Mouse (Mus musculus) midbrain, embryonic 15.5 days (tissue): ENCODE measurements at regions not wholly inside any gene's neighbourhood (a gene's known extent, or its start where the extent isn't known, plus 50 kb on each side); places are given as distances from the start of the nearest gene placed in this dataset.

Experiments
- ATAC-seq: fragments of 200-750 bp; cut with Nextera tagmentation; replicated peaks from 2 replicates; pipeline ENCODE4 v1.8.0; 2017; ENCODE audit warnings: moderate TSS enrichment
- H3K27ac ChIP-seq: fragments of 300-500 bp; sonication (generic); 2 replicates; pipeline ENCODE4 v1.5.1; 2015; ENCODE audit warnings: mild to moderate bottlenecking, inconsistent platforms
- H3K27me3 ChIP-seq: fragments of 300-500 bp; sonication (generic); replicated peaks from 2 replicates; pipeline ENCODE4 v1.6.1; 2015; ENCODE audit warnings: inconsistent platforms
- H3K36me3 ChIP-seq: fragments of 300-500 bp; sonication (generic); replicated peaks from 2 replicates; pipeline ENCODE4 v1.6.1; 2015; ENCODE audit warnings: inconsistent platforms
- H3K4me1 ChIP-seq: fragments of 300-500 bp; sonication (generic); 2 replicates; pipeline ENCODE4 v1.6.1; 2015; ENCODE audit warnings: inconsistent platforms
- H3K4me2 ChIP-seq: fragments of 300-500 bp; sonication (generic); 2 replicates; pipeline ENCODE4 v1.6.1; 2015; ENCODE audit warnings: inconsistent platforms, mild to moderate bottlenecking, moderate library complexity
- H3K4me3 ChIP-seq: fragments of 300-500 bp; sonication (generic); 2 replicates; pipeline ENCODE4 v1.5.1; 2015; ENCODE audit warnings: mild to moderate bottlenecking, inconsistent platforms
- H3K9ac ChIP-seq: fragments of 300-500 bp; sonication (generic); 2 replicates; pipeline ENCODE4 v1.6.1; 2015; ENCODE audit warnings: mild to moderate bottlenecking, inconsistent platforms
- H3K9me3 ChIP-seq: fragments of 300-500 bp; sonication (generic); 2 replicates; pipeline ENCODE4 v1.6.1; 2016; ENCODE audit warnings: inconsistent platforms
- WGBS: fragments of 180-500 bp; shearing (Covaris S2); methylation state at CpG from one replicate; pipeline ENCODE4 v1.1.7; 2015; ENCODE audit warnings: mixed read lengths; 5-methylcytosine and 5-hydroxymethylcytosine counted together

- no peak for ATAC-seq
- H3K4me3 ChIP-seq, result no peak overlapping the region
- H3K9ac ChIP-seq, result no peak overlapping the region
- H3K36me3 ChIP-seq, result no peaks in the 10 kb centered on the region
- H3K27ac ChIP-seq, result no peak overlapping the region
- WGBS, result 82% methylated on average over 2 of the region's 2 CpGs
- no peaks in the 10 kb centered on the region for H3K27me3 ChIP-seq
- H3K4me2 ChIP-seq, result no peak overlapping the region
- no peaks in the 10 kb centered on the region for H3K4me1 ChIP-seq
- H3K9me3 ChIP-seq, result no peaks in the 10 kb centered on the region
These were observed 167.4 kb downstream of the Pax1 start for GRCm38 (mm10) chr2:147529161-147529560.

- Histone ChIP-seq H3K4me1 (no peaks in the 10 kb centered on the region), H3K27me3 (no peaks in the 10 kb centered on the region), H3K4me2 (no peak overlapping the region), H3K9ac (no peak overlapping the region), H3K36me3 (no peaks in the 10 kb centered on the region), H3K9me3 (no peaks in the 10 kb centered on the region), H3K4me3 (no peak overlapping the region), H3K27ac (no peak overlapping the region)
- ATAC-seq, result no peak
- WGBS, result 80% methylated on average over 3 of the region's 3 CpGs
These were observed 153.7 kb downstream of the Pax1 start for GRCm38 (mm10) chr2:147515436-147515835.

- no peaks in the 10 kb centered on the region for H3K36me3 ChIP-seq
- H3K9ac ChIP-seq, result no peak overlapping the region
- H3K27ac ChIP-seq, result no peak overlapping the region
- H3K9me3 ChIP-seq, result no peaks in the 10 kb centered on the region
- 90% methylated on average over 3 of the region's 3 CpGs for WGBS
- H3K4me1 ChIP-seq, result no peaks in the 10 kb centered on the region
- ATAC-seq, result no peak
- no peaks in the 10 kb centered on the region for H3K27me3 ChIP-seq
- no peak overlapping the region for H3K4me3 ChIP-seq
- no peak overlapping the region for H3K4me2 ChIP-seq
These were observed 153.0 kb downstream of the Pax1 start for GRCm38 (mm10) chr2:147514748-147515147.

- Histone ChIP-seq H3K9me3 (no peaks in the 10 kb centered on the region), H3K4me1 (no peaks in the 10 kb centered on the region), H3K4me3 (no peak overlapping the region), H3K27me3 (no peaks in the 10 kb centered on the region), H3K4me2 (no peak overlapping the region), H3K27ac (no peak overlapping the region), H3K36me3 (no peaks in the 10 kb centered on the region), H3K9ac (no peak overlapping the region)
- no peak for ATAC-seq
- WGBS, result 84% methylated on average over 4 of the region's 4 CpGs
These were observed 142.2 kb downstream of the Pax1 start for GRCm38 (mm10) chr2:147503962-147504361.

GRCm38 (mm10) chr2:147498731-147499130 lies 137.0 kb downstream of the Pax1 start:
- H3K4me2 ChIP-seq, result no peak overlapping the region
- H3K27me3 ChIP-seq, result no peaks in the 10 kb centered on the region
- H3K9me3 ChIP-seq, result no peaks in the 10 kb centered on the region
- no peaks in the 10 kb centered on the region for H3K4me1 ChIP-seq
- H3K27ac ChIP-seq, result no peak overlapping the region
- H3K4me3 ChIP-seq, result no peak overlapping the region
- ATAC-seq, result no peak
- H3K36me3 ChIP-seq, result no peaks in the 10 kb centered on the region
- no peak overlapping the region for H3K9ac ChIP-seq
- 87% methylated on average over 1 of the region's 1 CpGs for WGBS

- no peak overlapping the region for H3K4me2 ChIP-seq
- WGBS, result 55% methylated on average over 5 of the region's 5 CpGs
- ATAC-seq, result no peak
- no peak overlapping the region for H3K27ac ChIP-seq
- H3K4me3 ChIP-seq, result no peak overlapping the region
- H3K36me3 ChIP-seq, result no peaks in the 10 kb centered on the region
- peaks cover 4% of the 10 kb centered on the region; the same call in 1 of the 2 replicates for H3K4me1 ChIP-seq
- H3K9ac ChIP-seq, result no peak overlapping the region
- no peaks in the 10 kb centered on the region for H3K27me3 ChIP-seq
- H3K9me3 ChIP-seq, result no peaks in the 10 kb centered on the region
These were observed 94.2 kb downstream of the Pax1 start for GRCm38 (mm10) chr2:147455932-147456331.

- no peaks in the 10 kb centered on the region for H3K36me3 ChIP-seq
- H3K27me3 ChIP-seq, result no peaks in the 10 kb centered on the region
- H3K9ac ChIP-seq, result no peak overlapping the region; the same call in 1 of the 2 replicates
- no peaks in the 10 kb centered on the region for H3K9me3 ChIP-seq
- peak; percentile 93 for ATAC-seq
- WGBS, result 30% methylated on average over 18 of the region's 18 CpGs
- H3K27ac ChIP-seq, result peak overlapping the region; percentile 54
- peaks cover 4% of the 10 kb centered on the region; the same call in 1 of the 2 replicates for H3K4me1 ChIP-seq
- H3K4me2 ChIP-seq, result peak overlapping the region; percentile 44
- H3K4me3 ChIP-seq, result peak overlapping the region; percentile 29
These were observed 92.9 kb downstream of the Pax1 start for GRCm38 (mm10) chr2:147454362-147455257.
